Mouse (Mus musculus): Measurements from ENCODE around the gene Chil1.

Chil1 gene

GRCm38 (mm10) chr1:134182025-134182424, at the start of gene Chil1:
Gene Chil1, plus strand, starts transcription at chr1:134182176.
- DNase-seq (ENCODE audit: low spot score) = no peak

GRCm38 (mm10) chr1:134133316-134133715, 48.7 kb upstream of the Chil1 start:
- no peak for DNase-seq (ENCODE audit: low spot score)

DNA sequence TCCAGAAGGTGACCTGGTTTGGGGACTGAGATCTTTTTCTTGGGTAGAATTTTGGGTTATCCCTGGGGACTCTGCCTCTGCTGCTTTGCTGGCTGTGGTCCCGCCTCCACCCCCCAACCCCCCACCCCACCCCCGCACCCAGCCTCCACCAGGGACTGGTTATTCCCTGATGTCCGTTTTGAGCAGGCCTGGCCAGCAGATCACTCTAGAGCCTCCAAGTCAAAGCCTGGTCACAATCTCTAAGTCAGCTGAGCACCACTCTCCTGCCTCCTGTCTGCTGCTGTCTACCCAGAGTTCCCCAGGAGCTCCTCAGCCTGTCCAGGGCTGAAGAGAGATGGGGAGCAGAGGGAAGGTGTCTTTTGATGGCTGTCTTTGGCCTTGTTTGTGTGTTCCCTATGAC, 45.6 kb upstream of the Chil1 start:
- DNase-seq (ENCODE audit: low spot score) = no peak

DNA sequence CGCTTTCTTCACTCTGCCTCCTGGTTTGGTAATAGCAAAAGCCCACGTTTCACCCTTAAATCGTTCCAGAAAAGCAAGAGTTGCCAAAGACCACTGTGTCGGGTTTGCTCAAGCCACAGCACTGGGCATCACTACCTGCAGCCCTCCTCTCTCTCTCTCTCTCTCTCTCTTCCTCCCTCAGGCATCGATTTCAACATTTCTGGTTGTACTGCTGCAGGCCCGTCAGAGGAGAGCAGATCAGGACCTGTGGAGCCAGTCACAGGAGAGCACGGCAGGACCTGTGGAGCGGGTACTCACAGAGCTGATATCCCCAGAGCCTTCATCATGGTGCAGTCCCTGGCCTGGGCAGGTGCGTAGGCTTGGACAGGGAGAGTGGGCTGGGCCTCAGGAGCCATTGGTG, 43.6 kb upstream of the Chil1 start:
- no peak for DNase-seq (ENCODE audit: low spot score)

DNA sequence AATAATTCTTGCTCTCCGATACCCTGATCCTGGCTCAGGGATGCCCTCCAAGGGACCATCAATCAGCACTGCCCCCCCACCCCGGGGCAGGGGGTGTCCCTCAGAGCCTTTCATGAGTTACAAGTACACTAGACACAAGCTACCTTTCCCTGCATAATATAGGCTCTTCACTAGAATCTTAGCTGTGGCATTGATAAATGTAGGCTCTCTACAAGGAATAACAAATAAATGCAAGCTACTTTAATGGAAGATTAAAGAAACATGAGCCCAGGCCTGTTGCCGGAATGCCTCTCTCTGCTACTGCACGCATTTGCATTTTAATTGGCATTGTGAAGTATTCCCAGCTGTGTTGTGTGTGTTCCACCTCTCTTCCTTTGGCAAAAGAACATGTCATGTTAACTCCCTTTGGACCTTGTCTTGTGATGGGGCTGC, 39.6 kb upstream of the Chil1 start:
- no peak for DNase-seq (ENCODE audit: low spot score)

DNA sequence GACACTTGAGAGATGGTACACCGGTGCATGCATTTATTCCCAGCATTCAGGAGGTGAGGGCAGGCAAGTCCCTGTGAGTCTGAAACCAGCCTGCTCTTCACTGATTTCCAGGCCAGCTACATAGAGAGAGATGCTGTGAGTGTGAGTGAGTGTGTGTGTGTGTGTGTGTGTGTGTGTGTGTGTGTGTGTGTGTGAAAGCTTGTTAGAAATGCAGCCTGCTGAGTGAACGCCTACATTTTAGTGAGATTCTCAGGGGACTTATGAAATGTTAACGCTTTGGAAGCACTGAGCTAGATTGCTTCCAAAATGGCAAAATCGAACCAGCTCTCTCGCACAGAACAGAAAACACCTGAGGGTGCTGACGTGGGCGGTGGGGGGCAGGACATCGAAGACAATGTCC, 35.9 kb upstream of the Chil1 start:
- no peak for DNase-seq (ENCODE audit: low spot score)

DNA sequence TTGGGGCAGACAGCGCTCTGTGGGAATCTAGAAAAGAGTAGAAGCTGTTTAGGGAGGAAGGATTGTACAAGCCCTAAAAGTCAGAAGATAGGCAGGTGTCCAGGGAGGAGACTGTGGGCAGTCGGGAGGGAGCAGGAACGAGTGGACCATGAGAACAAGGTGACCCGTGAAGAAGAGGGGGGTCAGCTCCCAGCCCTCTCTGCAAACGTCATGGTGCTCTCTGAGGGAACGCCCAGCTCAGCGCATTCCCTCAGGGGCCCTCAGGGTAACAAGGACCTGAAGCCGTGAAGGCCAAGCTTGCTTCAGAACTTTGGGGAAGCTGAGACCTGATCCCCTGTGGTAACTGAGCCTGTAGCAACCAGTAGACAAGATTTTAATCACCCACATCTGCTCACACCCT, 31.9 kb upstream of the Chil1 start:
- no peak for DNase-seq (ENCODE audit: low spot score)

- DNase-seq (ENCODE audit: low spot score) = no peak
Observed at GRCm38 (mm10) chr1:134150745-134151144, 31.2 kb upstream of the Chil1 start.

GRCm38 (mm10) chr1:134151655-134152412, 30.1 kb upstream of the Chil1 start:
- peak; percentile 44 for DNase-seq (ENCODE audit: low spot score)

DNA sequence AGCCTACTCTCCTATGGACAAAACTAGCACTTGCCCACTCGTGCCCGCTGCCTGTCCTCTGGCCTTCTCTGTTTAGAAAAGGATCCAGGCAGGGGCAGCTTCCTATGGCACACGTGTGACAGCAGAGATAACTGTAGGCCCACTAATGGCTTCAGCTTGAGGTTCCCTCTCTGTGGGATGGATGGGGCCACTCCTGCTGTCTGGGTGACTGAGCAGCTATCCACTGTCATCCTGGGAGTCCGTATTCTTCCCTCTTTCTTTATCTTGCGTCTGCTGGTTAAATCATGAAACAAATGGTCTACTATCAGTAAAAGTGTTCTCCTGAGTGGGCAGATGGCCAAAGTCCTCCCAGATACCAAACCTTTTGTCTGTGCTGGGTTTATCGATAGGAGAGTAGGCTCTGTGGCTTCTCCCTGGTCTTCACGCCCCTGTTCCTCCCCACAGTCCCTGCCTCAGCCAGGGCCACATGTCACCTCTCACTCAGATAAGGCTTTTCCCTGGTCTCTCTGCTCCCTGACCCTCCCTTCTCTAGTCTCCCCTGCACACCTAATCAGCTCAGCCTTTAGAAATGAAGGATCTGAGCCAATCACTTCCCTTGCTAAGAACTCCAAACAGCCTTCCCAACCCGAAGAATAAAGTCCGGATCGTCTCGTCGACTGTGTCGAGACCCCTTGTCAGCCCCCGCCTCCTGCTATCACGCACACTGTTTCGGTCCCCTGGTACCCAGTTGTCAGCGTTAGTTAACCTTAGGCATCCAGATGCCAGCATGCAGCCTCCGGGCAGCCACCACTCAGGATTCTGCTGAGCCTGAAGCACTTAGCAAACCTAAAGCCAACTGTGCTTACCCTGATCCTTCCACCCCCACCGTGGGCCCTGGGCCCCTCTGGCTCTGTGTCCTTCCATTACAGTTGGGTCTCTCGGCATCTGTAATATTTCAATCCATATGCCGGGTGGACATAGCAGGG, 29.1 kb upstream of the Chil1 start:
- DNase-seq (ENCODE audit: low spot score) = no peak

GRCm38 (mm10) chr1:134154121-134154520, 27.9 kb upstream of the Chil1 start:
- DNase-seq (ENCODE audit: low spot score) = no peak

DNA sequence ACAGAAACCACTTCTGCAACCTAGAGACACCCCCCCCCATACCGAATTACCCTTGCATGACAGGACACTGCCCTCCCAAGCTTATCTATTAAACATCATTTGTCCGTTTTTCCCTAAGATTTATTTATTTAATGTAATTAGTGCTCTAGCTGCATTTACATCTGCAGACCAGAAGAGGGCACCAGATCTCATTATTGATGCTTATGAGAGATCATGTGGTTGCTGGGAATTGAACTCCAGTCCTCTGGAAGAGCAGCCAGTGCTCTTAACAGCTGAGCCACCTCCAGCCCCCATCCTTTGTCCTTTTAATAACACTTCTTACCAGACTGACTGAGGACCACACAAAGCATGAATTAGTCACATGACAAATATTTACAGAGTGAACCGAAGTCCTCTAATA, 27.3 kb upstream of the Chil1 start:
- DNase-seq (ENCODE audit: low spot score) = no peak

GRCm38 (mm10) chr1:134160404-134160803, 21.6 kb upstream of the Chil1 start:
- no peak for DNase-seq (ENCODE audit: low spot score)

DNA sequence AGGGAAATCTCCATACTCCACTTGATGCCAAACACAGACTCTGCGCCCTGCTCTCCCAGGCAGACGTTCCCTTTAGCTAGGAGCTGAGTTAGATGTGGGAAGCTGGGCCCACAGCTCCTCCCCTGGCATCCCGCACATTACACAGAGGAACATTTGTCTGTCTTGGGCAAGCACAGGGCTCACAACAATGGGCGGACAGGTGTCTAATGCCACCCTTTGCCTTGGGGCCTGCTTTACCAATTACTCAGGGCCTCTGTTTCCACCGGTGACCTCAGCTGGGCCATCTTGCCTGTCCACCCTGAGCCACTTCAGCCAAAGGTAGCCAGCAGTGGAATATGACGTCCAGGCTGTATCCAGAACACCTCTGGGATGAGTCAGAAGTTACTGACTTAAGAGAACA, 20.6 kb upstream of the Chil1 start:
- no peak for DNase-seq (ENCODE audit: low spot score)

GRCm38 (mm10) chr1:134162510-134163225, 19.3 kb upstream of the Chil1 start:
- DNase-seq (ENCODE audit: low spot score) = no peak

- DNase-seq (ENCODE audit: low spot score) = no peak
Observed at GRCm38 (mm10) chr1:134163476-134163875, 18.5 kb upstream of the Chil1 start.

GRCm38 (mm10) chr1:134164454-134164853, 17.5 kb upstream of the Chil1 start:
- no peak for DNase-seq (ENCODE audit: low spot score)

GRCm38 (mm10) chr1:134166547-134166946, 15.4 kb upstream of the Chil1 start:
- no peak for DNase-seq (ENCODE audit: low spot score)

GRCm38 (mm10) chr1:134167416-134168305, 14.3 kb upstream of the Chil1 start:
- DNase-seq (ENCODE audit: low spot score) = no peak

DNA sequence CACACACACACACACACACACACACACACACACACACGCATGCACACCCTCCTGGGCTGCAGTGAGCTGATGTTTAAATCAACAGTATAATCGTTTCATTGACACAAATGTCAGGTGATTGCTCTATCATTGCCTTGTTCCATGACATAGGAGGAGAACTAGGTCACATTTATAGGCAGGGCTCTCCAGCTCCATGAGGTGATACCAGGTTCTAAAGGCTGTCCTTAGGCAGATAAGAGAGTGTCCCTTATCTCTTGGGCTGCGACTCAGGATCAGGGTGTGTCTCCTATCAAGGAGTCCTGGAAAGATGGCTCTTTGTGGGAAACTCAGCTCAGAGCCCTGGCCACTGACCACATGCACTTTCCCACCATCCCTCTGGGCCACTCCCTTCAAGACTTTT, 13.4 kb upstream of the Chil1 start:
- DNase-seq (ENCODE audit: low spot score) = no peak

DNA sequence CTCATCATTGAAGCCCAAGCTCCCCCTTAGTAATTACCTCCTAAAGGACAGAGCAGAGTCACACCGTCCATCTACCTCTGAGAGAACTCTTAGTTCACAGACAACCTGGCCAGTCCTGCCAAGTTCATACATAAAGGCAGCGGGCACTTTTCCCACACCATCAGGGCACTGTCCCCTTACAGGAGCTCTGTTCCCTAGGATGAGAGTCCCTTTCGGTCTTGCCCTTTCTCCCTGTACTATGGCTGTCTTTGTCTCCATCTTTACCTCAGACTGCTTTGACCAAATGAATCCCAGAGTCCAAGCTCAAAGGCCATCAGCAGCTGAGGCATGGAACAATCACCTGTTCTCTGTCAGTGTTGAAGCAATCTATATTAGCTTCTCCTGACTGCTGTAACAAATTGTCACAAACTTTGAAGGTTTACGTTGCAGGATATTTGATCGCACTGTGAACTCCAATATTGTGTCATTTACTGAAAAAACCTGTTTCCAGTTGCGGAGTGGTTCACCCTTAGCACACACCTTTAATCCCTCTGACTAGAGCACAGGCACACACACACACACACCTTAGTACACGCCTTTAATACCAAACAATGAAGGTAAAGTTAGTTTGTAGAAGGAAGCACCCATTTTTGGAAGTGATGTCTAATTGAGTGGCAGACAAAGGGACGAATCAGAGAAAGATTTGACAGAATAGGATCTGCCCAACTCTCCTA, 12.8 kb upstream of the Chil1 start:
- no peak for DNase-seq (ENCODE audit: low spot score)
